Mouse (Mus musculus) CD4-positive, CD25-positive, alpha-beta regulatory T cell, adult 4 months (primary cell): ENCODE data around the gene Ust. TPM values are rescaled to one million over a fixed set of nuclear protein-coding genes. Genes with fewer than 3 reads are reported as not detected.

Experiments
- ATAC-seq: one replicate; pipeline ENCODE4 v1.8.0; 2017
- polyA plus RNA-seq, 2 experiments: library from polyadenylated mRNA; unstranded; fragments of 100-300 nt; shearing (Covaris generic); gene quantifications; one replicate each; pipeline ENCODE4 v1.2.1; 2017

The Ust gene
- polyA plus RNA-seq, 2 experiments from 2014 or later = 0.44 to 0.63 TPM

DNA sequence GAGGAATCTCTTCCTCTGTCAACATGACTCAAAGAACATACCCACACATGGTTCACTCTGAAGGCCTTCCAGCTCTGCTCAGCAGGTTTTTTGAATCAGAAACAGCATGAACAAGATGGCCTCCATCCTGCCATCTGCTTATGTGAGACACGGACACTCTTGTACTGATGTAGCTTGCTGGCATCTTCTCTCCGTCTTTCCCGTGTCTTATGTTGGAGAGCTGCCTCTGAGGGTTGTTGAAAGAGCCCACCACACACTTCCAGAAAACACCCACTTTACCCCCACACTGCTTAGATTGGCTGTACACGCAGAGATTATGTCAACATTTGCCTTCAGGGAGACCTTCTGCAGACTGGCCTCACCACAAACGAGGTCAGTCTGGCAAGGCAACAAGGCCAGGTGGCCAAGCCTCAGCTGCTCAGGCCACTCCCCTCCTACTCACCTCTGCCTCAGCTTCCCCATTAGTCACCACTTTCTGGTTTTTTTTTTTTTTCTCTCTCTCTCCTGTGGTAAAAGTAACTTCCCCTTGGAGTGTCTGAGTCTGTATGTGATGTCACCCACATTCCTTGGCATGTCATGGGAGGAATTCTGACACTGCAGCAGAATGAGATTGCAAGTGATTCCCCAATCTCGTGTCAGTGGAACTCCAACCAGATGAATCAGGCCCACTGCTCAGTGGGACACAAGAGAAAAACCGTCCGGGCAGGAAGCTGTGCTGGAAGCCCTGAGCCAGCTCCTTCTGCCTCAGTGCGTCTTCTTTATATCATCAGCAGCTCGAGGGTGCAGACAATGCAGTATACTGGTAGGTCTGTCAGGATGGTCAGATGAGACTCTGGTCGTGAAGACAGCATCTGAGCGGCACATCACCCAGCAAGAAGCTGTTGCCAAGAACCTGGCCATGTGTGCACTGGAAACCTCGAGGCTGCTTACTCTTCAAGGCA, 19.4 kb downstream of the Ust start:
- ATAC-seq = no peak

DNA sequence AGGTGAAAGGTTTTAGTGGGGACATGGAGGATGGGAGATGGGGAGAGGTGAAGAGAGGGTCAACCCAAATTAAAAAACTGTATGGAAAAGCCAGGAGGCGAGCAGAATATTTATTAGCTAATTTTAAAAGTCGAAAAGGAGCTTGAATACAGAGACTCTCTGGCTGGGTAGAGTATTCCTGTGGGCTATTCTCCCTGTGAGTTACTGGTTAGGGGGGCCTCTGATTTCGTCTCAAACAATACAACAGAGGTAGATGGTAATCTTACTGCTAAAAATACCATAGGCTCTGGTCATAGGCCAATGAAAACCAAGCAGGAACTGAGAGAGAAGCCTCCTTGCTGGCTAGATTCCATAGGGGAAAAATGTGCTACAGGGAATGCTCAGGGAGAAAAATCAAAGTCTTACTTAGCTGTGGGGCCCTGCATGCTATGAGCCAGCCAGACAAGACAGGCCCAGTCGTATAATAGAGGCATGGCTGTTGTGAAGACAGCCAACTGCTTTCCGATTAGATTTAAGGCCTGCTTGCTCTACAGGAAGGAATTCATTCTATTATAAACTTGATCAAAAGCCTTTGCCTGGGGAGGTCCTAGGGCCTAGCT, 23.0 kb downstream of the Ust start:
- no peak for ATAC-seq

DNA sequence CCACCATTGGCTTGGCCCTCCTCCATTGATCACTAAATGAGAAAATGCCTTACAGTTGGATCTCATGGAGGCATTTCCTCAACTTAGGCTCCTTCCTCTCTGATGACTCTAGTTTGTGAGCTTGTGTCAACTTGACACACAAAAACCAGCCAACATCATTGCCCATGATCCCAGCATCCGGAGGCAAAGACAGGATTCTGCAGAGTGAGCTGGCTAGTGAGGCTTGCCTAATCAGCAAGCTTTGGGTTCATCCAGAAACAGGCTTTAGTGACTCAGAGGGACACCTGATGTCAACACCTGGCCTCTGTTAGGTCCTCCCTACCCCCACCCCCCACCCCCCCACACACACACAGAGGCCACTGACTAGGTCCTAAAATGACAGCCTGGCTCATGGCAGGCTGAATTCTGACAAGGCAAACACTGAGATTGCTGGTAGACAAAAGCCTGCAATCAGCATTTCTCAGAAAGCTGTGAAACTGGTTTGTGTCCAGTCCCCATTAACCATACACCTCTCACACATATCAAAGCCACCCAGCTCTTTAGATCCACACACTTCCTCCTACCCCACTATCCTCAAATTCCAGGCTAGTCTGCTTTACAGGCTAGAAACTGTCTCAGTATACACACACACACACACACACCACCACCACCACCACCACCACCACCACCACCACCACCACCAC, 26.6 kb downstream of the Ust start:
- ATAC-seq = no peak

DNA sequence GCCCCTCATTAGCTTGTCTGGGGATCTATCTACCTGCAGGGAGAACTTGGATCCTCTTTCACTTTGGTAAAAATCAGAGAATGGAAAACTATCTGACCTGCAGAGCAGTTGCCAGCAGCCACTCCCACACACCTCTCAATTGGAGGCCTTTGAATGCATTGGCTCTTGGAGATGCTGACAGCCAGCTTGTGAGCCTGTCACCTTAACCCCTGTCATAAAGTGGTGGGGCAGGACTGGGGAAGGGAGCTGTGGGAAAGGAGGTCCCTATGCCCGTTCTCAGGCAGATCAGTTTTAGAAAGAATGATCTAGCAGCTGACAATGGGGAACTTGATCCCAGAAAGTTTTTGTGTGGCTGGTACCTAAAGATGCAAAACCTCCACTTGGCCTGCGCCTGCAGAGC, 31.2 kb downstream of the Ust start:
- ATAC-seq = no peak

DNA sequence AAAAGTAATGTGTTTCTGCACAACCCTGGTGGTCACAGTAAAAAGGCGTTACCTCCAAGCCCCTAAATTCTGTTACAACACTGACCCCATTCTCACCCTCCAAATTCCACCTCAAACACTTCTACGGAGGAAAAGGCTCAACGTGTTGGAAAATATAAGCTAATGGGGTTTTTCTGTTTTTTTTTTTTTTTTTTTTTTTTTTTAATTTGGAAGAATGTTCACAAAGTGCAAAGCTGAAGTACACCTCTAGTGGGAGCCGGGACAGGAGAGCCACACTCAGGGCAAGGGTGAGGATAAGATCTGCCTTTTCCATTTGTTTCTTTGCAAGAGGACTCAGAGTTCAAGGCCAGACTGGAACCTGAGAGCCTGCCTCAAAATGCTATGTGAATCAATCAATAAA, 34.1 kb downstream of the Ust start:
- no peak for ATAC-seq

- no peak for ATAC-seq
Measured at GRCm38 (mm10) chr10:8482779-8483178, 35.8 kb downstream of the Ust start.

- ATAC-seq = no peak
Measured at GRCm38 (mm10) chr10:8479779-8480178, 38.8 kb downstream of the Ust start.

DNA sequence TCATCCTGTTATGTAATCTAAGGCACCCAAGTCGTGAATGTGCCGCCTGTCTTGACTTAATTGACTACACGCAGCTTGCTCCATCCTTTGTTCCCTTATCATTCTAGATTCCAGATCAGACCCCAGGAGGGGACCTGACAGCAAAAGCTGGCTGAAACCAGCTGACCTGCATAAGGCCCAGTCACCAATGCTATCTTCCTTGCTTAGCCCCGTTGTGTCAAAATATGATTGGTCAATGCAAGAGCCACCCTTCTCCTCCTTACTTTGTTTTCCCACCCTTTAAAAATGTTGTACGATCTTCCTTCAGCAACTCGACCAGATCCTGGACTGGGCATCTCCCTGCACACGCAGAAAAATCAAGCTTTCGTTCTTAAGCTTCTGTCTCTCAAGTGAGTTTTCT, 40.7 kb downstream of the Ust start:
- ATAC-seq = no peak

DNA sequence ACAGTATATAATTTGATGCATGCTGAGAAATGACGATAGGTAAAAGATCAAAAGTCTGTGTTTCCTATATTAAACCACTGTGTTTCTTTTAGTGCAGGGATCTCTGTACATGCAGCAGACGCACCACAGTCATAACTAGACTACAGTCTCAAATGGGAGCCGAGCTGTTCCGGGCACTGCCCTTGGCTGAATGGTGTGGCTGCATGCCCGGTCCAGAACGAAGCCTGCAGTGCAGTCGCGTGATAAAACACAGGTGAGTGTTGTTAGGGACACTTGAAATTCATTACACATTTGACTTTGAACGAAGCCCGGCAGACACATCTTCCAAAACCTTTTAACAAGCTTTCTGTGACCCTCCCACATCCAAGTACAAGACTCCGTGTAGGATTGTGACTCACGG, 46.6 kb downstream of the Ust start:
- no peak for ATAC-seq

- no peak for ATAC-seq
Measured at GRCm38 (mm10) chr10:8471012-8471411, 47.6 kb downstream of the Ust start.

DNA sequence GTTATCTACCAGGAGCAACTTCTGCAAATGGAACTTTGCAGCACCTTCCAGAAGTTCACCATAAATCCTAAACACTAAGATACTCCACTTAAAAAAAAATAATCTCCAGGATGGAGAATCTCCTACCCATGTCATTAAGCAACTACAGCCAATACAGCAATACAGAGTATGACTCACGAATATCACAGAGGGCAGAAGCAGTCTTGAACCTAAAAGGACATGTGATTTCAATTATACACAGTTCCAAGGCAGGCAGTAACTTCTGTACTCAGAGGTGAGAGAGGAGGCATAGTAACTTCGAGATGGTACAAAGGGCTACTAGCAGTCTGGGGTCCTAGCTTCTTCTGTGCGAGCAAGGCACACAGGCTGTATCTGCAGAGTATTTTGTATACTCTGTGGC, 49.1 kb downstream of the Ust start:
- ATAC-seq = no peak

DNA sequence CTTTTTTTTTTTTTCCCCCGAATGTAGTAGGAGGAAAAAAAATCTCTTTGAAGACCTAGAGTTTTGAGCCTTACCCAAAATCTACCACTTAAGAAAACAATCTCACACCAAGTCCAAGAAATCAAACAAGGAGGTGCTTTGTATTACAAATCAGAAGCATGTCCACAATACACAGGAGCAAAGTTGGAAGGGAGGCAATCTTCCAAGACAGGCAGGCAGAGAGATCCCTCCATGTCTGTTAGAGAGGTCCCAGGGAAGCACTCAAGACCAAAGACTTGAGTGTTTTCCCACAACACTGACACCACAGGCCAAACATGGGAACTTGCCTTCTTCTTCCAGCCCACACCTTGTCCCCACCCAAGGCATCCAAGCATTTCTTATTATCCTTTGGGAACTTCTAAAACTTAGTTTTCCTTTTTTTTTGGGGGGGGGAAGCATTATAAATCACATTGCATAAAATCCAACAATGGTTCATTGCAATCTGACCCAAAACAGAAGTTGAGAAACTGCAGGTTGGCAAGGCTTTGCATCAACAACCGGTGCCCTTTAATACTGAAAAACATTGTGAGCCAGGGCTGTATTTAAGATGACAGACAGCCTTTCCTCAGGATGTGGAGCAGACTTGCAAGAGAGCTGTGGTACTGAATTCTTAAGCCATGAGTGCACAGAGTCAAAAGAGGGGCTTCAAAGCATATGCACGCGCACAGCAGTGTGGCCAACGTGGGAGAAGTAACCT, 49.8 kb downstream of the Ust start:
- no peak for ATAC-seq

- no peak for ATAC-seq
Measured at GRCm38 (mm10) chr10:8465918-8466317, 52.7 kb downstream of the Ust start.

GRCm38 (mm10) chr10:8465216-8465615, 53.4 kb downstream of the Ust start:
- ATAC-seq = no peak

DNA sequence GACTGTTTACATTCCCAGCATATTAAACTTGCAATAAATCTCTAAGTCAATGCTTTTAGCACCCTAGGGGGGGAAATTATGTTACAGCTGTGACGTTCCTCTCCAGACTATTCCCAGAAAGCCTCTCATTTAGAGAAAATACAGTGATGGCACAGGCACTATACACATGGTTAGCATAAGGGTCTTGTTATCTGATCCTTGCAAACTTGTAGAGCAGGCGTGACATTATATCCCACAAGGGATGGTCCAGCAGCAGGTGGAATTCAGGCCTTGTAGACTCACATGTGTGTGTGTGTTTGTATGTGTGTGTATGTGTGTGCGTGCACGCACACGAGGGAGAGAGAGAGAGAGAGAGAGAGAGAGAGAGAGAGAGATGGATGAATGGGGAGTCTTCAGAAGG, 57.3 kb downstream of the Ust start:
- ATAC-seq = no peak

GRCm38 (mm10) chr10:8454711-8455110, 63.9 kb downstream of the Ust start:
- no peak for ATAC-seq

DNA sequence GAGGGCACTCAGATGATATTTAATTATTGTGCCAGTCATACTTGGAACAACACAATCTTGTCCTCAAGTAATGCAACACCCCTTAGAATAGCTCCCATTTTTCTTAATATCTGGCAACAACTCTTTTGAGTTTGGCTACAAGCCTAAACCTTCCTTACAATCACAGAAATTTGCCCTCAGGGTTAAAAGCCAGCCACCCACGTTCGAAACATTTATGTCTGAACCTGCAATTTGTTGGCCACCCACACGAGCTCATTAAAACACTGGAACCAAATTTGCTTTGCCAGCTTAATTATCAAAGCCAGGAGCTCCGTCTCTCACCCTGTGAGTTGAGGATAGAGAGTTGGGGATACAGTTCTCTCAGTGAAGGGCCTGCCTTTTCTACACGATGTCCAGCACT, 70.9 kb downstream of the Ust start:
- ATAC-seq = no peak

DNA sequence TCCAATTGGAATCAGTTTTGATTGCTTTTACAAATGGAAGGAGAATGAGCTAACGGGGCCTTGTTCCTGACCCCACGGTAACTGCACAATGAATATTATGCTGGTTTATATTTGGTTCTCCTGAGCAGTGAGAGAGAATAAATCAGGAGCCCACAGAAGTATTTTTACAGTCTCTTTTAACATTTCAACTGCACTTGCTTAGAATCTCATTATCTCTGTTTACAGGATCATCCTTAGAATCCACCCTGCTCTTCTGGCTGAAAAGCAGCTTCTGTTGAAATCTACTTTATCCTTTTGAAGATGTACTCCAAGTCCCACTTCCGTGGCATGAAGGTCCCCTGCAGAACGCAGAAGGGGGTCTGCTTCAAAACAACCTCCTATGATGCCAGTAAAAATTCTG, 71.7 kb downstream of the Ust start:
- no peak for ATAC-seq

- ATAC-seq = no peak
Measured at GRCm38 (mm10) chr10:8444052-8444451, 74.6 kb downstream of the Ust start.

DNA sequence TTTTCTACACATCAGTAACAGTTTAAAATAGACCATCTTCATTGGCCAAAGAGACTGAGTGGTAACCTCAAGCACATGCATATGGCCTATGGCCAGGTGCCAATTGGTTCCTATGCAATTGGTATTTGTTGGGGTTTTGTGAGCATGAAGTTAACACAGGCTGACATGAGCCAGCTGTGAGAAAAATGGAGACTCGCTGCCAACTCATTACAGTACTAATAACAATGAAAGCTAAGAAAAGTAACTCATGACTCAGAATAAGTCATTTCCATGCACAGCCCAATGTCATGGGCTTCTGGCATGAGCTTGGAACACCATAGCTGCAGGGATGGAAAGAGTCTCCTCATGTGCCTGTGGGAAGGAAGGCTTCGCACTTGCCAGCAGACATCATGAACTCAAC, 86.8 kb downstream of the Ust start:
- no peak for ATAC-seq

DNA sequence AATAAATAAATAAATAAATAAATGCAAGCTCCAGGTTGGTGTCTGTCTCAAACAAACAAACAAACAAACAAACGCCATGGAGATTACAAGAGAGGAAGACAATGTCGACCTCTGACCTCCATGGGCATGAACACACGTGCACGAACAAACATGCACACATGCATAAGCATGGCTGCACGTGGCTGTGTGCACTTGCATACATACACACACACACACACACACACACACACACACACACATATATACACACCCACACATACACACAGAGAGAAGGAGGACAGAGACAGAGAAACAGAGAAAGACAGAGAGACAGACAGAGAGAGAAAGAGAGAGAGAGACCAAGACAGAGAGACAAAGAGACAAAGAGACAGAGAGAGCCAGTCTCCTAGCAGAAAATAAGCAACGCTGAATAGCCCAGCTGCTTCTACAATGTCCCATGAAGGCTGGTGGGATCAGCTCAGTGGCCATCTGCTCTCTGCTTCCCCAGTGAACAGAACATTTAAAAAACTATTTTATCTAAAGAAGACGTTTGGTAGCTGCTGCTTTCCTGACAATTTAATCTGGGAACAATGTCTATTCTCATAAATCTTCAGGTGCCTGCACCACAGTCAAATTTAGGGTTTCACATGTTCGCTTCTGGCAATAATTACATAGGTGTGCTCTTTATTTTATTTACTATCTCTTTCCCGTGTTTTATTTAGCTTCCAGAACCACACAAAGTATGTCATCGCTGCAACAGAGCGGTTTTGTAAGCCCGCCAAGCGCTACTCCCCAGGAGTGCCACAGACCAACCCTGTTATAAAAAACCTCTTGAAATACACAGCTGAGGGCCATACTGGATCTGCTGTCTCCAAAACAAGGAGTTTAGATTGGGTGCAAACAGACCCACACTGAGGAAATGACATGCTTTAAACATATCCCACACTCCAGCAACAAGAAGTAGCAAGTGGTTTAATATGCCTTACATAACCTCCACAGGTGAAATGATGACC, 89.5 kb downstream of the Ust start:
- ATAC-seq = no peak
